Mouse (Mus musculus) heart, embryonic 11.5 days (tissue): ENCODE measurements around the gene Pbxip1. TPM values are rescaled to one million over a fixed set of nuclear protein-coding genes. Genes with fewer than 3 reads are reported as not detected.
A peak's percentile ranks its signal among the peaks of the same experiment; 100 is the strongest.

Experiments
- ATAC-seq: fragments of 200-750 bp; cut with Nextera tagmentation; replicated peaks from 2 replicates; pipeline ENCODE4 v1.8.0; 2017; ENCODE audit warnings: moderate library complexity; ENCODE audit not compliant: insufficient number of reproducible peaks, low FRiP score, low TSS enrichment
- H3K27ac ChIP-seq: fragments of 300-500 bp; sonication (generic); 2 replicates; pipeline ENCODE4 v1.5.1; 2014; ENCODE audit warnings: mild to moderate bottlenecking, low read depth, low read length
- H3K27me3 ChIP-seq: fragments of 300-500 bp; sonication (generic); 2 replicates; pipeline ENCODE4 v1.6.1; 2014; ENCODE audit warnings: mild to moderate bottlenecking, low read length, mixed read lengths; ENCODE audit not compliant: control insufficient read depth, insufficient read depth
- H3K36me3 ChIP-seq: fragments of 300-500 bp; sonication (generic); 2 replicates; pipeline ENCODE4 v1.6.1; 2014; ENCODE audit warnings: mild to moderate bottlenecking, low read length, moderate library complexity, mixed read lengths; ENCODE audit not compliant: control insufficient read depth, insufficient read depth
- H3K4me1 ChIP-seq: fragments of 300-500 bp; sonication (generic); 2 replicates; pipeline ENCODE4 v1.6.1; 2014; ENCODE audit warnings: low read length; ENCODE audit not compliant: control insufficient read depth, insufficient read depth
- H3K4me2 ChIP-seq: fragments of 300-500 bp; sonication (generic); 2 replicates; pipeline ENCODE4 v1.6.1; 2014; ENCODE audit warnings: mild to moderate bottlenecking, moderate library complexity
- H3K4me3 ChIP-seq: fragments of 300-500 bp; sonication (generic); 2 replicates; pipeline ENCODE4 v1.5.1; 2014; ENCODE audit warnings: low read depth, low read length
- H3K9ac ChIP-seq: fragments of 300-500 bp; sonication (generic); 2 replicates; pipeline ENCODE4 v1.6.1; 2014; ENCODE audit warnings: mild to moderate bottlenecking, low read depth, low read length, moderate library complexity
- H3K9me3 ChIP-seq: fragments of 300-500 bp; sonication (generic); replicated peaks from 2 replicates; pipeline ENCODE4 v1.6.1; 2016; ENCODE audit warnings: low read length; ENCODE audit not compliant: control insufficient read depth
- WGBS: fragments of 180-500 bp; shearing (Covaris S2); extraction: QIAGEN DNeasy Blood & Tissue Kit; methylation state at CpG from one replicate; pipeline ENCODE4 v1.1.7; 2014; ENCODE audit not compliant: insufficient replicate concordance; 5-methylcytosine and 5-hydroxymethylcytosine counted together
- polyA plus RNA-seq: library from polyadenylated mRNA; unstranded; fragments of >200 nt; fragmentation: Nextera tagmentation; extraction: Ambion mirVana; gene quantifications from 2 replicates; pipeline ENCODE4 v1.2.1, GENCODE M21; 2014

The Pbxip1 gene
- polyA plus RNA-seq, 1 experiment from 2014 or later: 28.6 TPM

- WGBS: 90% methylated on average over 5 of the region's 5 CpGs
- Histone ChIP-seq H3K4me1 (no peaks in the 10 kb centered on the region), H3K27me3 (0 out of 2 replicates have a peak, but pooled peaks cover 2% of the 10 kb centered on the region), H3K36me3 (no peaks in the 10 kb centered on the region), H3K27ac (no peak overlapping the region), H3K9me3 (no peaks in the 10 kb centered on the region), H3K4me3 (no peak overlapping the region), H3K4me2 (no peak overlapping the region), H3K9ac (no peak overlapping the region)
- ATAC-seq: no peak
These were observed 45.7 kb downstream of the Pbxip1 start for GRCm38 (mm10) chr3:89482249-89482648.

- no peak overlapping the region for H3K9ac ChIP-seq
- no peak overlapping the region for H3K4me3 ChIP-seq
These were observed 48.4 kb downstream of the Pbxip1 start for GRCm38 (mm10) chr3:89484766-89485524.

GRCm38 (mm10) chr3:89486111-89486510 is 49.6 kb downstream of the Pbxip1 start:
- no peak for ATAC-seq
- Histone ChIP-seq H3K27me3 (no peaks in the 10 kb centered on the region), H3K9ac (no peak overlapping the region), H3K4me1 (0 out of 2 replicates have a peak, but pooled peaks cover 2% of the 10 kb centered on the region), H3K9me3 (no peaks in the 10 kb centered on the region), H3K27ac (no peak overlapping the region), H3K4me2 (no peak overlapping the region), H3K4me3 (no peak overlapping the region), H3K36me3 (no peaks in the 10 kb centered on the region)
- WGBS: 83% methylated on average over 8 of the region's 8 CpGs

More at GRCm38 (mm10) chr3:89484766-89485524, 48.4 kb downstream of the Pbxip1 start:
- Histone ChIP-seq H3K36me3 (no peaks in the 10 kb centered on the region), H3K4me1 (no peaks in the 10 kb centered on the region), H3K9me3 (no peaks in the 10 kb centered on the region), H3K27ac (no peak overlapping the region), H3K4me2 (peak overlapping the region; percentile 50), H3K27me3 (no peaks in the 10 kb centered on the region)
- ATAC-seq: peak; percentile 75; the same call in 1 of the 2 replicates
- 16% methylated on average over 24 of the region's 24 CpGs for WGBS

GRCm38 (mm10) chr3:89486916-89487702 is 50.6 kb downstream of the Pbxip1 start:
- Histone ChIP-seq H3K9me3 (no peaks in the 10 kb centered on the region), H3K36me3 (no peaks in the 10 kb centered on the region), H3K27ac (no peak overlapping the region), H3K27me3 (no peaks in the 10 kb centered on the region), H3K4me3 (no peak overlapping the region), H3K9ac (no peak overlapping the region), H3K4me1 (0 out of 2 replicates have a peak, but pooled peaks cover 2% of the 10 kb centered on the region), H3K4me2 (no peak overlapping the region)
- 53% methylated on average over 20 of the region's 20 CpGs for WGBS
- no peak for ATAC-seq

- no peak overlapping the region for H3K27ac ChIP-seq
- ATAC-seq: no peak
- WGBS: 82% methylated on average over 3 of the region's 3 CpGs
- H3K9ac ChIP-seq: no peak overlapping the region
- H3K4me3 ChIP-seq: no peak overlapping the region
- H3K9me3 ChIP-seq: no peaks in the 10 kb centered on the region
- 0 out of 2 replicates have a peak, but pooled peaks cover 2% of the 10 kb centered on the region for H3K4me1 ChIP-seq
- no peaks in the 10 kb centered on the region for H3K36me3 ChIP-seq
- no peak overlapping the region for H3K4me2 ChIP-seq
- no peaks in the 10 kb centered on the region for H3K27me3 ChIP-seq
These were observed 54.3 kb downstream of the Pbxip1 start for GRCm38 (mm10) chr3:89490790-89491189.

- no peak overlapping the region for H3K27ac ChIP-seq
These were observed 55.1 kb downstream of the Pbxip1 start for GRCm38 (mm10) chr3:89491559-89491958.

GRCm38 (mm10) chr3:89492701-89493151 is 56.2 kb downstream of the Pbxip1 start:
- Histone ChIP-seq H3K9me3 (no peaks in the 10 kb centered on the region), H3K4me3 (no peak overlapping the region), H3K4me1 (0 out of 2 replicates have a peak, but pooled peaks cover 2% of the 10 kb centered on the region), H3K27ac (no peak overlapping the region), H3K36me3 (no peaks in the 10 kb centered on the region), H3K9ac (no peak overlapping the region), H3K27me3 (no peaks in the 10 kb centered on the region), H3K4me2 (no peak overlapping the region)
- no peak for ATAC-seq
- WGBS: 38% methylated on average over 8 of the region's 8 CpGs

More at GRCm38 (mm10) chr3:89491559-89491958, 55.1 kb downstream of the Pbxip1 start:
- no peak for ATAC-seq
- H3K4me3 ChIP-seq: no peak overlapping the region
- H3K4me2 ChIP-seq: no peak overlapping the region
- no peaks in the 10 kb centered on the region for H3K27me3 ChIP-seq
- 0 out of 2 replicates have a peak, but pooled peaks cover 2% of the 10 kb centered on the region for H3K4me1 ChIP-seq
- WGBS: 60% methylated on average over 5 of the region's 5 CpGs
- H3K9ac ChIP-seq: no peak overlapping the region
- no peaks in the 10 kb centered on the region for H3K36me3 ChIP-seq
- H3K9me3 ChIP-seq: no peaks in the 10 kb centered on the region

- Histone ChIP-seq H3K9me3 (no peaks in the 10 kb centered on the region), H3K27me3 (no peaks in the 10 kb centered on the region), H3K4me2 (no peak overlapping the region), H3K9ac (no peak overlapping the region), H3K27ac (no peak overlapping the region), H3K4me1 (0 out of 2 replicates have a peak, but pooled peaks cover 2% of the 10 kb centered on the region), H3K36me3 (no peaks in the 10 kb centered on the region), H3K4me3 (no peak overlapping the region)
- ATAC-seq: no peak
- WGBS: 83% methylated on average over 5 of the region's 5 CpGs
These were observed 58.1 kb downstream of the Pbxip1 start for GRCm38 (mm10) chr3:89494630-89495029.
